Mouse (Mus musculus) erythroblast, embryonic 14.5 days (primary cell): ENCODE measurements around the gene Tuft1.
"Not testable (repeated sequence)": the region's sequence is repeated elsewhere in the genome, so short reads cannot be mapped to it uniquely, and the experiment has no call there.

Experiments
- GATA1 ChIP-seq: IDR thresholded peaks from 2 replicates; pipeline ENCODE4 v1.6.1; 2012; ENCODE audit warnings: low read length, inconsistent platforms, mixed read lengths
- TAL1 ChIP-seq: IDR thresholded peaks from 3 replicates; pipeline ENCODE4 v1.6.1; 2012; ENCODE audit warnings: low read length, inconsistent platforms, mixed read lengths

DNA sequence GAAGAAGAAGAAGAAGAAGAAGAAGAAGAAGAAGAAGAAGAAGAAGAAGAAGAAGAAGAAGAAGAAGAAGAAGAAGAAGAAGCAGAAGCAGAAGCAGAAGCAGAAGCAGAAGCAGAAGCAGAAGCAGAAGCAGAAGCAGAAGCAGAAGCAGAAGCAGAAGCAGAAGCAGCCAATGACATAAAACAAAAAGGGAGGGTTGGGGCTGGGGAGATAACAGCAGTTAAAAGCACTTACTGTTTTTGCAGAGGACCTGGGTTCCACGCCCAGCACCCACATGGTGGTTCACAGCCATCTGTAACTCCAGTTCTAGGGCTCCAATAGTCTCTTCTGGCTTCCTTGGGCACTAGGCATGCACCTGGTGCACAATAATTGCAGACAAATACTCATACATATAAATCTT, 30.5 kb upstream of the Tuft1 start:
- not testable (repeated sequence) for TF ChIP-seq TAL1, GATA1
